Mouse (Mus musculus) embryonic facial prominence, embryonic 12.5 days (tissue): ENCODE measurements around the gene Zfp689. TPM values are rescaled to one million over a fixed set of nuclear protein-coding genes. Genes with fewer than 3 reads are reported as not detected.
"Not testable (repeated sequence)": the region's sequence is repeated elsewhere in the genome, so short reads cannot be mapped to it uniquely, and the experiment has no call there.

Experiments
- ATAC-seq: fragments of 200-750 bp; cut with Nextera tagmentation; 2 replicates; pipeline ENCODE4 v1.8.0; 2017; ENCODE audit not compliant: insufficient number of reproducible peaks, insufficient read depth, low FRiP score, low TSS enrichment
- H3K27ac ChIP-seq: fragments of 300-500 bp; sonication (generic); 2 replicates; pipeline ENCODE4 v1.5.1; 2016; ENCODE audit warnings: mild to moderate bottlenecking
- H3K27me3 ChIP-seq: fragments of 300-500 bp; sonication (generic); 2 replicates; pipeline ENCODE4 v1.6.1; 2016; ENCODE audit warnings: mild to moderate bottlenecking, moderate library complexity
- H3K36me3 ChIP-seq: fragments of 300-500 bp; sonication (generic); 2 replicates; pipeline ENCODE4 v1.6.1; 2016; ENCODE audit warnings: mild to moderate bottlenecking
- H3K4me1 ChIP-seq: fragments of 300-500 bp; sonication (generic); 2 replicates; pipeline ENCODE4 v1.6.1; 2016
- H3K4me2 ChIP-seq: fragments of 300-500 bp; sonication (generic); replicated peaks from 2 replicates; pipeline ENCODE4 v1.6.1; 2016; ENCODE audit warnings: mild to moderate bottlenecking, moderate library complexity
- H3K4me3 ChIP-seq: fragments of 300-500 bp; sonication (generic); 2 replicates; pipeline ENCODE4 v1.5.1; 2016; ENCODE audit warnings: mild to moderate bottlenecking
- H3K9ac ChIP-seq: fragments of 300-500 bp; sonication (generic); 2 replicates; pipeline ENCODE4 v1.6.1; 2016; ENCODE audit warnings: mild to moderate bottlenecking, moderate library complexity
- H3K9me3 ChIP-seq: fragments of 300-500 bp; sonication (generic); 2 replicates; pipeline ENCODE4 v1.6.1; 2016; ENCODE audit warnings: mild to moderate bottlenecking, moderate library complexity
- WGBS: fragments of 180-500 bp; shearing (Covaris S2); methylation state at CpG from one replicate; pipeline ENCODE4 v1.1.7; 2016; 5-methylcytosine and 5-hydroxymethylcytosine counted together
- polyA plus RNA-seq: library from polyadenylated mRNA; unstranded; fragments of >200 nt; fragmentation: Nextera tagmentation; extraction: Ambion mirVana; gene quantifications from 2 replicates; pipeline ENCODE4 v1.2.1, GENCODE M21; 2016

The Zfp689 gene
- polyA plus RNA-seq: 16.5 and 16.7 TPM in 2 replicates

DNA sequence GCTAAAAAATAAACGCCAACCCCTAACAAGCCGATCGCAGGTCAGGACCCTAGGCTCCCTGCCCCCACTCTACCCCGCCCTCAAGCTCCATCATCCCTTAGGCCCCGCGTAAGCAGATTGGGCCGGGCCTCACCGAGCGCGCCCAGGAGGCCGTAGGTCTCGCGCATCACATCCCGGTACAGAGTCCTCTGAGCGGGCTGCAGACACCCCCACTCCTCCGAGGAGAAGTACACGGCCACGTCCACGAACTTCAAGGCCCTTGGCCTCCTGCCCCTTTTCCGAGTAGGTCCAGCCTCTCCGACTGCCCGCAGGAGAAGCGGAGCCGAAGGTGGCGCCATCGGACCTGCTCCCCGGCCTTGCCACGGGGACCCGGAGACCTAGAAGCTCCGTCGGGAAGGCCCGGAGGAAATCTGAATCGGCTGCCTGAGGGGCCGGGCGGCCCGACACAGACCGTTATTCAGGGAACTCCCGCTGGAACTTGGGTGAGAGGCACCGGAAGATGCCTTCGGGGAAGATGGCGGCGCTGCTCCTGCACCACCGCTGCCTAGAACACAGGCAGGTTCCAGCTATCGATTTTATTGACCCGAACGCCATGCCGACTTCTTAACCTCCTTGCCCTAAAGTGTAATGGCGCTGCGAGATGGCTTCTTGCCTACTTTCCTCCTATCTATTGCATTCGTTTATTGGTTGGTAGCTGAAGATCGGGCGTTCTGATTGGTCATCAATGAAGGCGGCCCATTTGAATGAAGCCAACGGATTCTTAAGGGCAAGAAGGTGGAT is at the start of gene Zfp689:
Zfp689 (minus strand) TSS at position 638 of the 780 bp plus-strand sequence.
- Histone ChIP-seq H3K27ac (peak within 1 kb of the TSS; percentile 93), H3K9ac (peak within 1 kb of the TSS; percentile 85), H3K4me3 (peak within 1 kb of the TSS; percentile 70), H3K36me3 (peaks cover 35% of the 10 kb centered on the region), H3K4me1 (peaks cover 30% of the 10 kb centered on the region), H3K27me3 (no peaks in the 10 kb centered on the region), H3K9me3 (no peaks in the 10 kb centered on the region), H3K4me2 (peak within 1 kb of the TSS; percentile 81)
- WGBS: under 1% methylated on average over 54 of the region's 54 CpGs
- ATAC-seq: peak; percentile 87

DNA sequence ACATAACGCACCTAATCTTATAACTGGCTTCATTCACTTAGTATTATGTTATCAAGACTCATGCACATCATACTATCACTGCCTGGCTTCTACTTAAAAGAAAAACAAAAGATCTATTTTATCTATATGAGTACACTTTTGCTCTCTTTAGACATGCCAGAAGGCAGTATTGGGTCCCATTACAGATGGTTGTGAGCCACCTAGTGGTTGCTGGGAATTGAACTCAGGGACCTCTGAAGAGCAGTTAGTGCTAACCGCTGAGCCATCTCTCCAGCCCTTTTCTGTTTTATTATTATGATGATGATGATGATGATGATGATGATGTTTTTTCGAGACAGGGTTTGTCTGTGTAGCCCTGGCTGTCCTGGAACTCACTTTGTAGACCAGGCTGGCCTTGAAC is 49.4 kb upstream of the Zfp689 start:
- 50% methylated on average over 3 of the region's 3 CpGs for WGBS
- Histone ChIP-seq H3K4me1 (no peaks in the 10 kb centered on the region), H3K9me3 (no peaks in the 10 kb centered on the region), H3K27me3 (no peaks in the 10 kb centered on the region), H3K36me3 (no peaks in the 10 kb centered on the region), H3K27ac (no peak overlapping the region), H3K4me2 (no peak overlapping the region), H3K4me3 (no peak overlapping the region), H3K9ac (no peak overlapping the region)
- no peak for ATAC-seq

DNA sequence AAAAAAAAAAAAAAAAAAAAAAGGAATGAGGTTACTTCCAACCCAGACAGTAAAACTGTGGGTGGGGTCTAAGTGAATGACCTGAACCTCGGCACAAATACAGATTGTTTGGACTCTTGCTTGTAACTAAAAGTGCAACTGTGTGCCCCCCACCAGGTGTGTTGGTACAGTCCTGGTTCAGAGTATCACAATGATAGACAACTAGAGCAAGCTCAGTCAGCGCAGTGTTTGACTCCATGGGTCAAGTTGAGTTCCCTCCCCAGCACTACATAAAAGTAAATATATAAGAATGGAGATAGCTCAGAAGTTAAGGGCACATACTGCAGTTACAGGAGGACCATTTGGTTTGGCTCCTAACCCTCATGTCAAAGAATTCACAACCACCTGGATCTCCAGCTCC is 48.4 kb upstream of the Zfp689 start:
- no peak overlapping the region for H3K9ac ChIP-seq
- H3K36me3 ChIP-seq: peaks cover 5% of the 10 kb centered on the region
- no peak overlapping the region for H3K27ac ChIP-seq
- WGBS: 87% methylated on average over 2 of the region's 2 CpGs
- no peak for ATAC-seq
- H3K9me3 ChIP-seq: no peaks in the 10 kb centered on the region
- H3K4me3 ChIP-seq: no peak overlapping the region
- no peak overlapping the region for H3K4me2 ChIP-seq
- H3K4me1 ChIP-seq: no peaks in the 10 kb centered on the region
- H3K27me3 ChIP-seq: no peaks in the 10 kb centered on the region

DNA sequence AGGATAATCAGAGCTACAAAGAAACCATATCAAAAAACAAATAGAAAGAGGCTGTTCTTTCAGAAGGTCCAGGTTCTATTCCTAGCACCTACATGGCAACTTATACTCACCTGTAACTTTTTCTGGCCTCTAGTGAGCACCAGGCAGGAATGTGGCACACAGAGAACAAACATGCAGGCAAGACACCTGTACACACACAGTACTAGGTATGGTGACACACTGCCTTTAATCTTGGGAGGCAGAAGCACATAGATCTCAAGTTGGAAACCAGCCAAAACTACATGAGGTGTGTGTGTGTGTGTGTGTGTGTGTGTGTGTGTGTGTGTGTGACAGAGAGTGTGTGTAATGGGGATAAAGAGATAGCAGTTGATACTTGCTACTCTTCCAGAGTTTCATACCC is 45.7 kb upstream of the Zfp689 start:
- no peak overlapping the region for H3K27ac ChIP-seq
- H3K27me3 ChIP-seq: no peaks in the 10 kb centered on the region
- H3K9ac ChIP-seq: no peak overlapping the region
- H3K9me3 ChIP-seq: no peaks in the 10 kb centered on the region
- no peak for ATAC-seq
- H3K4me1 ChIP-seq: no peaks in the 10 kb centered on the region
- H3K36me3 ChIP-seq: peaks cover 33% of the 10 kb centered on the region
- H3K4me2 ChIP-seq: no peak overlapping the region
- H3K4me3 ChIP-seq: no peak overlapping the region

DNA sequence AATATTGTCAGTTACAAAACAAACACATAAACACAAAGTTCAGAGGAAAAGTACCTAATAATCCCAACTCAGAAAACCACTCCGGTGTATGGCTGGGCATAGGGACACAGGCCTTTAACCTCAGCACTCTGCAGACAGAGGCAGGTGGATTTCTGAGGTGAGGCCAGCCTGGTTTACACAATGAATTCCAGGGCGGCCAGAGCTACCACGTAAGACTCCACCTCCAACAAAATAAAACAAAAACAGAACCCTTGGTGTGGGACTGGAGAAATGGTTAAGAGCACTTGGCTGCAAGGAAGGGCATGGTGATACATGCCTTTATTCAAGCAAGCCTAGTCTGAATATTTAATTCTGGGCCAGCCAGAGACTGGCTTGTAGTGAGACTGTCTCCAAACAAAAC is 42.9 kb upstream of the Zfp689 start:
- H3K9me3 ChIP-seq: no peaks in the 10 kb centered on the region
- WGBS: 87% methylated on average over 3 of the region's 3 CpGs
- H3K27me3 ChIP-seq: no peaks in the 10 kb centered on the region
- no peak overlapping the region for H3K4me3 ChIP-seq
- no peak for ATAC-seq
- H3K36me3 ChIP-seq: peaks cover 58% of the 10 kb centered on the region
- H3K4me2 ChIP-seq: no peak overlapping the region
- no peak overlapping the region for H3K27ac ChIP-seq
- no peak overlapping the region for H3K9ac ChIP-seq
- no peaks in the 10 kb centered on the region for H3K4me1 ChIP-seq

DNA sequence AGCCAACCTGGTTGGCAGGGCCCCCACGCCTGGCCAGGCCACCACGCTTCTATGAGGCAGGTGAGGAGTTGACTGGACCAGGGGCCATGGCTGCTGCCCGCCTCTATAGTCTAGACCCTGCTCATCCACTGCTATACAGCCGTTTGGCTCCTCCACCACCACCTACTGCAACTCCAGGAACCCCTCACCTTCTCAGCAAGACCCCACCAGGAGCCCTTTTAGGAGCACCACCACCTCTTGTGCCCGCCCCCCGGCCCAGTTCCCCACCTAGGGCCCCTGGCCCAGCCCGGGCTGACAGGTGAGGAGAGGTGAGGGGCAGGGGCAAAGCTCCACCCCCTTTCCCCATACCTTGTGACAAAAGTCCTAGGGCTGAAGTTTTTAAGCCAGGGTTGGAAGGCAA is 41.0 kb upstream of the Zfp689 start:
- H3K4me1 ChIP-seq: no peaks in the 10 kb centered on the region
- H3K27me3 ChIP-seq: no peaks in the 10 kb centered on the region
- no peak overlapping the region; the same call in 1 of the 2 replicates for H3K9ac ChIP-seq
- no peak overlapping the region for H3K4me2 ChIP-seq
- peaks cover 77% of the 10 kb centered on the region for H3K36me3 ChIP-seq
- H3K4me3 ChIP-seq: no peak overlapping the region
- no peaks in the 10 kb centered on the region for H3K9me3 ChIP-seq
- WGBS: 94% methylated on average over 7 of the region's 7 CpGs
- ATAC-seq: no peak
- H3K27ac ChIP-seq: no peak overlapping the region

DNA sequence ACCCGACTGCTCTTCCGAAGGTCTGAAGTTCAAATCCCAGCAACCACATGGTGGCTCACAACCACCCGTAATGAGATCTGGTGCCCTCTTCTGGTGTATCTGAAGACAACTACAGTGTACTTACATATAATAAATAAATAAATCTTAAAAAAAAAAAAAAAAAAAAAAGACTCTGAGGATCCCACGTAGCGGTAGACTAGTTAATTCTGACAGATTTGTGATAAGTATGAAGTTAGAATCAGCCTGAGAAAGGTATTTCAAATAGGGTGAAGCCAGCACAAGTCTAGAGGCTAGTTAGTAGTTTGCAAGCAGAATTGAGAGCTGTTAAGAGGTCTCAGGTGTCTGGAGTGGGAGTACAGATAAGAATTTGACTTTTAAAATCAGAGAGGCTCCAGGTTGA is 39.4 kb upstream of the Zfp689 start:
- H3K4me2 ChIP-seq, H3K4me1 ChIP-seq, H3K9ac ChIP-seq, H3K9me3 ChIP-seq, ATAC-seq, H3K4me3 ChIP-seq, H3K27me3 ChIP-seq, H3K27ac ChIP-seq: not testable (repeated sequence)
- peaks cover 92% of the 10 kb centered on the region for H3K36me3 ChIP-seq
- 86% methylated on average over 4 of the region's 5 CpGs for WGBS

DNA sequence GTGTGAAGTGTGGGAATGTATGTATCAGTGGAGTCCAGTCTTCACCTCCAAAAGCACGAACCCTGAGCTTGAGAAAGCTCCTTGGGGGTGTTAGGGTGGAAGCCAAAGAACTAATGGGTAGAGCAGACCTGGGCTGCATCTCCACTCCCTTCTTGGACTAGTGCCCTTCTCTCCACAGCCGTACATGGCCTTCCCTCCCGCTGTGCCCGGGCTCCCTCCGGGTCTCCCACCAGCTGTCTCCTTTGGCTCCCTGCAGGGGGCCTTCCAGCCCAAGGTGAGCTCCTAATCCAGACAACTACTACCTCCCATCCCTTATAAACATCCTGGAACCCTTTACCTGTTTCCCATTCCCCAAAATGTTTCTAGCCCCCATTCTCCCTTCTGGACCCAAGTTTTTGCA is 36.5 kb upstream of the Zfp689 start:
- no peaks in the 10 kb centered on the region for H3K27me3 ChIP-seq
- 86% methylated on average over 5 of the region's 5 CpGs for WGBS
- ATAC-seq: no peak
- H3K27ac ChIP-seq: no peak overlapping the region
- H3K9ac ChIP-seq: no peak overlapping the region
- peaks cover 6% of the 10 kb centered on the region for H3K4me1 ChIP-seq
- no peak overlapping the region for H3K4me2 ChIP-seq
- H3K4me3 ChIP-seq: no peak overlapping the region
- H3K9me3 ChIP-seq: no peaks in the 10 kb centered on the region
- H3K36me3 ChIP-seq: peaks cover 90% of the 10 kb centered on the region

DNA sequence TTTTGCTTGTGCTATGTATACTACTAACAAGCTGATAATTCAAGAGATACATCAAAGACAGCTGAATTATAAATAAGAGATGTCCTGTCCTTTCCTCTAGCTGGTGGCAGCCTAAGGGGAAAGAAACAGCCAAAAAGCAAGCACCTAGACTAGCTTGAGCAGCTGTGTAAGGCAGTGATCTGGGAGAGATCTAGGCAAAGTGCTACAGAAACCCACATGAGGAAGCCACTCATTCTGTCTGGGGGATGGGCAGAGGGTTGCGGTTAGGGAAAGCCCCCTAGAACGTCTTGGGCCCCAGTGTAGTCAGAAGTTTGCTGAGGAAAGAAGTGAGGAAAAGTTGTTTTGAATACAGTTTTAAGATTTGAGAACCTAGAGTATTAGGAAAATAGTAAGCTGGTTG is 31.4 kb upstream of the Zfp689 start:
- Histone ChIP-seq H3K4me2 (peak overlapping the region; percentile 98), H3K4me1 (peaks cover 19% of the 10 kb centered on the region), H3K27ac (0 out of 2 replicates have a peak overlapping the region, but pooled peaks have one; percentile 41), H3K9ac (peak overlapping the region; percentile 98), H3K36me3 (peaks cover 58% of the 10 kb centered on the region), H3K4me3 (peak overlapping the region; percentile 96), H3K9me3 (no peaks in the 10 kb centered on the region), H3K27me3 (no peaks in the 10 kb centered on the region)
- no peak for ATAC-seq
- WGBS: 65% methylated on average over 2 of the region's 2 CpGs

DNA sequence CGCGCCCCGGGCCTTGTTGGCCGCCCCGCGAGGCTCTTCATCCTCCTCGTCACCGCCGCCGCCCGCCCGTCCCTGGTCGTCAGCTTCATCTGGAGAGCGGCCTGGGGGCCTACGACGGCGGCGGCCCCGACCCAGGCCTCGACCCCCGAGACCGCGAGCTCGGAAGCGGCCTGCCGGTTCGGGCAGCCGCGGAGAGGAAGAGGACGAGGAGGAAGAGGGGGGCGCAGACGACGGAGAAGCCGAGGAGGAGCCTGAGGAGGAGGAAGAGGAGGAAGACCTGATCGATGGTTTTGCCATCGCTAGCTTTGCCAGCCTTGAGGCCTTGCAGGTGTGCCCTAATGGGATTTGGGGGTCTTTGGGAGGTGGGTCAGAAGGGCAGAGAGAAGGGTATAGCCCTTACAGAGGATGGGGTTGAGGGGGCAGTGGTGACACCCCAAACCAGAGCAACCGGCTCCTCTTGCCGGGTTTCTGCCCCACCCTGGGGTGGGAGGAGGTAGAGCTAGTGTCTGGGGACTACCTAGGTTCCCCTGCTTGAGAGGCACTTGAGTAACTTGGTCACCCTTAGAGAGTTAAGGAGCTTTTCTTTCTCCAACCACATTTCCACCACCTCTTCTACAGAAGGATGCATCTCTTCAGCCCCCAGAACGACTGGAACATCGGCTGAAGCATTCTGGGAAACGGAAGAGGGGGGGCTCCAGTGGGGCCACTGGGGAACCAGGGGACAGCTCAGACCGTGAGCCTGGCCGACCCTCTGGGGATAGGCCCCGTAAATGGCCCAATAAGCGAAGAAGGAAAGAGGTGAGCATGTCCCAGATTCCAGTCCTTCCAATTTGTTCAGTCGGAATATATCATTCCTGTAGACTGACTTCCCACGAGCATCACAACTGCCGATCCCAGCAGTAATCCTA is 30.6 kb upstream of the Zfp689 start:
- H3K27me3 ChIP-seq: no peaks in the 10 kb centered on the region
- ATAC-seq: no peak
- peaks cover 58% of the 10 kb centered on the region for H3K36me3 ChIP-seq
- no peaks in the 10 kb centered on the region for H3K9me3 ChIP-seq
- peak overlapping the region; percentile 96 for H3K27ac ChIP-seq
- peaks cover 19% of the 10 kb centered on the region for H3K4me1 ChIP-seq
- 3% methylated on average over 47 of the region's 48 CpGs for WGBS
- peak overlapping the region; percentile 98 for H3K4me2 ChIP-seq
- peak overlapping the region; percentile 96 for H3K4me3 ChIP-seq
- peak overlapping the region; percentile 98 for H3K9ac ChIP-seq

DNA sequence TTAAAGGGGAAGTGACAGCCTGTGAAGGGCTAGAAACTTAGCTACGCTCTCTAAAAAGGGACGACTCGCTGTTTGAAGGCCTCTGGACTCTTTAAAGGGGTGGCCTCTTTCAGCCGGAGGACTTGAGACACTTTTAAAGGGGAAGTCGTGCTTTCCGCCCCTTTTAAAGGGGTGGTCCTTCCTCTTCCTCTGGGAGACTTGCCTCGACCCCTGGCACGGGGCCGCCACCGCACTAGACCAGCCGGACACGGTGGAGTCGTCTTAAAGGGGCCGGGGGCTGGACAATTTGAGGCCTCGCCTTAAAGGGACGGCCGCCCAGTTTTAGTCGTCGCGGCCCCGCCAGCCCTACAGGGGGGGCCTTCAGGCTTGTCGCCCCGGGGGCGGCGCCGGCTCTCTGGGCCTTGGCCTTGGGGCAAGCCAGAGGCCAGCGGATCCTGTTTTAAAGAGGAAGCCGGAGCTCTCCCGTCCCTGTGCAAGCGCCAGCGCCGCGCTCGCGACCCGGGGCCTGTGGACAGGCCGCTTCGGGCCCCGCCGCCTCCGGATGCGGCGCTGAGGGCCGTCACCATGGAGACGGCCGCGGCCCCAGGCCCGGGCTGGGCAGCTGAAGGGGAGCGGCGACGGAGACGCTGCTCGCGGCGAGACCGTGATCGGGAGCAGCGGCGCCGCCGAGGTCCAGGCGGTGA is 29.8 kb upstream of the Zfp689 start, which contains the start of gene Fbrs:
Fbrs (plus strand) TSS at position 565 of the 683 bp plus-strand sequence.
- Histone ChIP-seq H3K27ac (peak within 1 kb of the TSS; percentile 96), H3K4me3 (peak within 1 kb of the TSS; percentile 96), H3K4me1 (peaks cover 19% of the 10 kb centered on the region), H3K4me2 (peak within 1 kb of the TSS; percentile 98), H3K36me3 (peaks cover 56% of the 10 kb centered on the region), H3K27me3 (no peaks in the 10 kb centered on the region), H3K9me3 (no peaks in the 10 kb centered on the region), H3K9ac (peak within 1 kb of the TSS; percentile 98)
- WGBS: under 1% methylated on average over 61 of the region's 62 CpGs
- peak; percentile 85 for ATAC-seq
